Mouse (Mus musculus): ENCODE measurements around the gene Bcor. TPM values are rescaled to one million over a fixed set of nuclear protein-coding genes. Genes with fewer than 3 reads are reported as not detected.

Bcor gene
- total RNA-seq (2014; rRNA removed) (2.8 and 4.9 TPM in 2 replicates), polyA plus RNA-seq (2012; rRNA removed) (5.6 and 6.6 TPM in 2 replicates)

GRCm38 (mm10) chrX:12159981-12160656, at the start of gene Bcor:
Gene Bcor (minus strand): TSS chrX:12160355.
- H3K4me3 ChIP-seq (ENCODE audit: insufficient read depth, low read depth, low read length), result peak within 1 kb of the TSS; percentile 56
- H3K27me3 ChIP-seq (ENCODE audit: control insufficient read depth, insufficient read depth, low read length), result no peaks in the 10 kb centered on the region
- H3K9ac ChIP-seq (ENCODE audit: low read depth, low read length), result peak within 1 kb of the TSS; percentile 71
- H3K27ac ChIP-seq (replicated peaks; ENCODE audit: insufficient read depth, low read depth, low read length), result peak within 1 kb of the TSS; percentile 64
- H3K79me2 ChIP-seq (ENCODE audit: control insufficient read depth, insufficient read depth, low read length), result no peaks in the 10 kb centered on the region
- H3K36me3 ChIP-seq (ENCODE audit: control insufficient read depth, insufficient read depth, low read length), result no peaks in the 10 kb centered on the region
- TF ChIP-seq POLR2A (IDR thresholded peaks at IDR 0.05; ENCODE audit: extremely low read depth, insufficient read depth, low read length) (no peak), CTCF (IDR thresholded peaks at IDR 0.05; ENCODE audit: low read depth, low read length) (no peak)
- no peak for DNase-seq (ENCODE audit: extremely low read depth, low read depth, low spot score)
- 2% methylated on average over 41 of the region's 56 CpGs for WGBS
- H3K4me1 ChIP-seq (ENCODE audit: control insufficient read depth, insufficient read depth, low read length), result 0 out of 2 replicates have a peak, but pooled peaks cover 1% of the 10 kb centered on the region

GRCm38 (mm10) chrX:12202951-12203350, 42.8 kb upstream of the Bcor start:
- Histone ChIP-seq H3K9ac (ENCODE audit: low read depth, low read length) (no peak overlapping the region), H3K27ac (replicated peaks; ENCODE audit: insufficient read depth, low read depth, low read length) (no peak overlapping the region), H3K4me3 (ENCODE audit: insufficient read depth, low read depth, low read length) (no peak overlapping the region), H3K36me3 (ENCODE audit: control insufficient read depth, insufficient read depth, low read length) (no peaks in the 10 kb centered on the region), H3K79me2 (ENCODE audit: control insufficient read depth, insufficient read depth, low read length) (no peaks in the 10 kb centered on the region), H3K4me1 (ENCODE audit: control insufficient read depth, insufficient read depth, low read length) (no peaks in the 10 kb centered on the region), H3K27me3 (ENCODE audit: control insufficient read depth, insufficient read depth, low read length) (no peaks in the 10 kb centered on the region)
- WGBS, result 87% methylated on average over 3 of the region's 3 CpGs
- no peak for TF ChIP-seq CTCF (IDR thresholded peaks at IDR 0.05; ENCODE audit: low read depth, low read length)
- no peak for TF ChIP-seq POLR2A (IDR thresholded peaks at IDR 0.05; ENCODE audit: extremely low read depth, insufficient read depth, low read length)
- DNase-seq (ENCODE audit: extremely low read depth, low read depth, low spot score), result no peak

- Histone ChIP-seq H3K4me1 (ENCODE audit: control insufficient read depth, insufficient read depth, low read length) (no peaks in the 10 kb centered on the region), H3K36me3 (ENCODE audit: control insufficient read depth, insufficient read depth, low read length) (no peaks in the 10 kb centered on the region), H3K4me3 (ENCODE audit: insufficient read depth, low read depth, low read length) (no peak overlapping the region), H3K27ac (replicated peaks; ENCODE audit: insufficient read depth, low read depth, low read length) (no peak overlapping the region), H3K27me3 (ENCODE audit: control insufficient read depth, insufficient read depth, low read length) (no peaks in the 10 kb centered on the region), H3K9ac (ENCODE audit: low read depth, low read length) (no peak overlapping the region), H3K79me2 (ENCODE audit: control insufficient read depth, insufficient read depth, low read length) (no peaks in the 10 kb centered on the region)
- peak; percentile 35 for DNase-seq (ENCODE audit: extremely low read depth, low read depth, low spot score)
- TF ChIP-seq POLR2A (IDR thresholded peaks at IDR 0.05; ENCODE audit: extremely low read depth, insufficient read depth, low read length) (no peak), CTCF (IDR thresholded peaks at IDR 0.05; ENCODE audit: low read depth, low read length) (no peak)
- WGBS, result 50% methylated on average over 3 of the region's 3 CpGs
Measured at GRCm38 (mm10) chrX:12201111-12201510, 41.0 kb upstream of the Bcor start.

DNA sequence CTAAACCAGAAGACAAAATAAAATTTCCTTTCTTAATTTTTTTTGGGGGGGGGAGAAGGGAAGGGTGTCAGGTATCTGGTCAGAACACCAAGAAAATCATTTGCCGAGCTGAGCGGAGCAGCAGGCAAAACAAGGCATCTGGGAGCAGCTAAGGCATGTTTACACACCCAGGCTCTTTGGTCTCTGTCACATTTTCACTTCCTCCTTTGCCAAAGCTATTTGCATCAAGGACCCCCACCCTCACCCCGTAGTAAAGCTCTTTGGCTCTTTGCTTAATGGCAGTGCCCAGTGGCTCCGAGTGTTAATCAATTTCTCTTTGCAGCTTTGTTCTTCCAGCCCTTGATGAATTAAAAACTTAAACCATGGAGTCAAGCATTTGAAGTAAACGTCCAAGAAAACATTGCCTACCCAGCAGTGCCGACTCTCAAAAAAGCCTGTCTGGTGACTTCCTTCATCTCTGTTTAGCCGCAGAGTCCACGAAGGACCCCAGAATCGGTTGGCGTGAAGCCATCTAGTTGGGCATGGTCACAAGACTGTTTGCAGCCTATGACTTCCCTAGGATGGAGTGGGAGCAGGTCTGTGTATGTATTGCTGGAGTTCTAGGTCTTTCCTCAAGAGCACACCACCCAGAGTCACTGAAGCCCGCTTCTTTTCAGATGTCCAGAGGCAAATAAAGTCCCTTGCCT, 35.2 kb upstream of the Bcor start:
- H3K9ac ChIP-seq (ENCODE audit: low read depth, low read length), result no peak overlapping the region
- TF ChIP-seq CTCF (IDR thresholded peaks at IDR 0.05; ENCODE audit: low read depth, low read length), result no peak
- TF ChIP-seq POLR2A (IDR thresholded peaks at IDR 0.05; ENCODE audit: extremely low read depth, insufficient read depth, low read length), result no peak
- no peak overlapping the region for H3K4me3 ChIP-seq (ENCODE audit: insufficient read depth, low read depth, low read length)
- H3K27ac ChIP-seq (replicated peaks; ENCODE audit: insufficient read depth, low read depth, low read length), result no peak overlapping the region
- 66% methylated on average over 11 of the region's 11 CpGs for WGBS
- no peaks in the 10 kb centered on the region for H3K79me2 ChIP-seq (ENCODE audit: control insufficient read depth, insufficient read depth, low read length)
- no peak for DNase-seq (ENCODE audit: extremely low read depth, low read depth, low spot score)
- no peaks in the 10 kb centered on the region for H3K4me1 ChIP-seq (ENCODE audit: control insufficient read depth, insufficient read depth, low read length)
- H3K36me3 ChIP-seq (ENCODE audit: control insufficient read depth, insufficient read depth, low read length), result no peaks in the 10 kb centered on the region
- H3K27me3 ChIP-seq (ENCODE audit: control insufficient read depth, insufficient read depth, low read length), result no peaks in the 10 kb centered on the region

DNA sequence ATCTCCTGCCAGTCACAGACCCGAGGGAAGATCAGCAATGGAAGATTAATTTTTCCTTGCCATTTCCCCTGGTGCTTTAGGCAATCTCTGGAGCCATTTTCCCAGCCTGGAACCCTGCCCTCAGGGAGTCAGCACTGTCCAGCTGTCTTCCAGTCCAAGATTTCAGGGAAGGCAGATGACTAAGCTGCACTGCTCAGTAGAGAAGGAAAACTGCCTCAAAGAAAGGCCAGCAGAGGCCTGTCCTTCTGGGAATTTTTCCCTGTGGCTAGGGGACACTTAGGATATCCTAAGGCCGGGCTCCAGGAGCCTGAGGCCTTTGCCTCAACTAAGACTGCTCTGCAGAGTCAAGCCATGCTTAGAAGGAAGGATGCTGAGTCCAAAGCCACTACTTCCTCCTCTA, 32.2 kb upstream of the Bcor start:
- no peak overlapping the region for H3K4me3 ChIP-seq (ENCODE audit: insufficient read depth, low read depth, low read length)
- no peaks in the 10 kb centered on the region for H3K4me1 ChIP-seq (ENCODE audit: control insufficient read depth, insufficient read depth, low read length)
- no peak for TF ChIP-seq CTCF (IDR thresholded peaks at IDR 0.05; ENCODE audit: low read depth, low read length)
- TF ChIP-seq POLR2A (IDR thresholded peaks at IDR 0.05; ENCODE audit: extremely low read depth, insufficient read depth, low read length), result no peak
- H3K27ac ChIP-seq (replicated peaks; ENCODE audit: insufficient read depth, low read depth, low read length), result no peak overlapping the region
- no peak for DNase-seq (ENCODE audit: extremely low read depth, low read depth, low spot score)
- H3K36me3 ChIP-seq (ENCODE audit: control insufficient read depth, insufficient read depth, low read length), result no peaks in the 10 kb centered on the region
- H3K9ac ChIP-seq (ENCODE audit: low read depth, low read length), result no peak overlapping the region
- no peaks in the 10 kb centered on the region for H3K79me2 ChIP-seq (ENCODE audit: control insufficient read depth, insufficient read depth, low read length)
- 83% methylated on average over 2 of the region's 2 CpGs for WGBS
- H3K27me3 ChIP-seq (ENCODE audit: control insufficient read depth, insufficient read depth, low read length), result no peaks in the 10 kb centered on the region

GRCm38 (mm10) chrX:12189511-12189910, 29.4 kb upstream of the Bcor start:
- Histone ChIP-seq H3K4me3 (ENCODE audit: insufficient read depth, low read depth, low read length) (no peak overlapping the region), H3K36me3 (ENCODE audit: control insufficient read depth, insufficient read depth, low read length) (no peaks in the 10 kb centered on the region), H3K27ac (replicated peaks; ENCODE audit: insufficient read depth, low read depth, low read length) (no peak overlapping the region), H3K9ac (ENCODE audit: low read depth, low read length) (no peak overlapping the region), H3K79me2 (ENCODE audit: control insufficient read depth, insufficient read depth, low read length) (no peaks in the 10 kb centered on the region), H3K27me3 (ENCODE audit: control insufficient read depth, insufficient read depth, low read length) (no peaks in the 10 kb centered on the region), H3K4me1 (ENCODE audit: control insufficient read depth, insufficient read depth, low read length) (no peaks in the 10 kb centered on the region)
- 43% methylated on average over 4 of the region's 4 CpGs for WGBS
- TF ChIP-seq POLR2A (IDR thresholded peaks at IDR 0.05; ENCODE audit: extremely low read depth, insufficient read depth, low read length), result no peak
- TF ChIP-seq CTCF (IDR thresholded peaks at IDR 0.05; ENCODE audit: low read depth, low read length), result no peak
- DNase-seq (ENCODE audit: extremely low read depth, low read depth, low spot score), result peak; percentile 22

All from liver, adult 2 months (tissue).